Mouse (Mus musculus): ENCODE measurements around the gene Slc27a4.

GRCm38 (mm10) chr2:29767976-29768709 is 34.3 kb upstream of the Slc27a4 start:
- no peak for TF ChIP-seq CTCF (IDR thresholded peaks at IDR 0.05; ENCODE audit: insufficient read depth, low read length)
- no peak for TF ChIP-seq POLR2A (IDR thresholded peaks at IDR 0.05; ENCODE audit: borderline replicate concordance, extremely low read depth, low read depth, low read length)
